Mouse (Mus musculus) gastrocnemius, postnatal 4 days (tissue): ENCODE results near the gene Smoc2. TPM values are rescaled to one million over a fixed set of nuclear protein-coding genes. Genes with fewer than 3 reads are reported as not detected.

Source experiments
- DNase-seq, 2 experiments: peaks; one replicate each; pipeline ENCODE4 v3.0.0; 2021 to 2022; ENCODE audit warnings: low spot score in 2 of 2, mixed read lengths in 2 of 2
- total RNA-seq, 2 experiments: library from RNA; stranded (reverse); gene quantifications; 2 replicates each; pipeline ENCODE4 v1.2.3; 2021

Gene Smoc2
- total RNA-seq, 2 experiments from 2014 or later = 110 to 127 TPM

DNA sequence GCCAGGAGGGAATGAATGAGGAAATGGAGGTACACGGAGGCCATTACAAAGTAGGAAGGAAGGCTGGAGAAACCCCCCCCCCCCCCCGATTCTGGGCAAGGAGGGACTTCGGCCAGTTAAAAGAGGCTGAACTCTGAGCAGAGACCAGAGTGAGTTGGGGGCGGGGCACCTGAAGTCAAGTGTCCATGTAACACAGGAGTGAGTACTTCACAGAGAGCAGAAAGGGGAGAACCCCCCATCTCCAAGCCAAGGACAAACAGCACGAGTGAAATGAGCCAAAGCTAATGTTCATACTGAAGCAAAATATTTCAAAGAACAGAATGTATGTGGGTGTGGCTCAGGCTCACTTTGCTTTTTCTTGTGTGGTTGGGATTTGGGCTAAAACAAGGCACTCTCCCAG, 121.7 kb downstream of the Smoc2 start:
- DNase-seq = no peak

DNA sequence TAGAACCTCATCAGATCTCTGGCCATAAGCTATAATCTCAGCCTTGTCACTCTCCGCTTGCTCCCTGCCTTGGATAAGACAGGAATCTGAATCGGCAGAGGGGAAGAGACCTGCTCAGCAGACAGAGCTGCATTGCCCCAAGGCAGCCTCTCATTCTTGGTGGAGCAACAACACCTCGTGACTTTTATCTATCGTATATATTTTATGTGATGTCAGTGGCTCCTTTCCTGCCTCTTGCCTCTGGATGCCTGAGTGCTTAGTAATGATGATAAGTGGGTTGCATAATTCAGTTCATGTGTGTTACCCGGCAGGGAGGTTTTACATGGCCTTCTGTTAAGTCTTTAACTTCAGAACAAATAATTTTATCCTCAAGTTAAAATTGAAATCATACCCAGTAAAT, 128.6 kb downstream of the Smoc2 start:
- DNase-seq = no peak

DNA sequence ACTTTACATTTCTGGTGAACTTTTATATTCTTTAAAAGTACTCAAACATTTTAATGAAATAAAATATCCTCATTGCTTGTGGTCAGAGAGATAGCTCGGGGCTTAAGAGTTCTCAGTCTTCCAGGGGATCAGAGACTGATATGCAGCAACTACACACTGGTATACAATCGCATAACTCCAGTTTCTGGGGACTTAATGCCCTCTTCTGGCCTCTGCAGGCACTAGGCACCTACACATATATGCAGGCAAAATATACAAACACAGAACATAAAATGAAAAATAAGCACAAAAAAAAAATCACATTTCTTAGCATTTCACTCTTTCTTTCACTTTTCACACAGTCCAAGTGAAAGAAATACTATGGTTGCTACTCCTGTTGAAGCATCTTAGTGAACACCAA, 133.2 kb downstream of the Smoc2 start:
- DNase-seq = no peak

GRCm38 (mm10) chr17:14414511-14414910, 135.2 kb downstream of the Smoc2 start:
- no peak for DNase-seq

- DNase-seq = no peak
Measured at GRCm38 (mm10) chr17:14420460-14421046, 141.2 kb downstream of the Smoc2 start.

DNA sequence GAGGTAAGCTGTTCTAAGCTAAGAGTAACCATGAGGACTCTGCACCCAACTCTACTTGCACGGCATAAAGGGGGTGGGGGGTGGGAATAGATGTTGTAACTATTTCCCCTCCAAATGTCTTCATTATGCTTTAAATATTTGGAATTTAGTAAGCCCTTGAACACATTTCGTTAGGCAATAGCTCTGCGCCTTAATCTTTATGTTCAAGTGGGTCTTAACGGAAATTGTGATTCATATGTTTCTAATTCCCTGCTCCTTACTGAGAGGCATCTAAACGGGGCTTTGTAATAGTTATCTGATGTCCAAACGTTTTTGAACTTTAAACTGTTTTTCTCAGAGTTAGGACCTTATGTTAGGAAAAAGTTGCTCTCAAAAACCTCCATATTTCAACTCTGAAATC, 147.2 kb downstream of the Smoc2 start:
- DNase-seq = no peak

- no peak for DNase-seq
Measured at GRCm38 (mm10) chr17:14434717-14435116, 155.4 kb downstream of the Smoc2 start.

- DNase-seq = no peak
Measured at GRCm38 (mm10) chr17:14445611-14446010, 166.3 kb downstream of the Smoc2 start.

GRCm38 (mm10) chr17:14447275-14447674, 168.0 kb downstream of the Smoc2 start:
- DNase-seq = no peak

Other genes with a start within 250 kb of the Smoc2 start
- not detected for gene Gm7358, start 220.0 kb upstream of the Smoc2 start, total RNA-seq
- 1 to 10 TPM; 4.7 to 5.1 TPM for gene Dact2, start 75.2 kb upstream of the Smoc2 start, total RNA-seq